Mouse (Mus musculus) liver, embryonic 14.5 days (tissue): ENCODE data around the gene Smc4. TPM values are rescaled to one million over a fixed set of nuclear protein-coding genes. Genes with fewer than 3 reads are reported as not detected.

Source experiments
- ATAC-seq: fragments of 200-750 bp; cut with Nextera tagmentation; 2 replicates; pipeline ENCODE4 v1.8.0; 2017; ENCODE audit warnings: moderate number of reproducible peaks, mild to moderate bottlenecking, moderate library complexity; ENCODE audit not compliant: insufficient read depth
- DNase-seq, 3 experiments: peaks; one replicate each; pipeline ENCODE4 v3.0.0-alpha.2; 2012 to 2013; ENCODE audit warnings: low read depth in 3 of 3, low spot score in 3 of 3
- H3K27ac ChIP-seq: fragments of 300-500 bp; sonication (generic); 2 replicates; pipeline ENCODE4 v1.5.1; 2014; ENCODE audit warnings: moderate library complexity, mild to moderate bottlenecking, control low read depth, inconsistent platforms
- H3K27me3 ChIP-seq: fragments of 300-500 bp; sonication (generic); 2 replicates; pipeline ENCODE4 v1.6.1; 2014; ENCODE audit warnings: mild to moderate bottlenecking, low read length, moderate library complexity; ENCODE audit not compliant: control insufficient read depth, insufficient read depth
- H3K36me3 ChIP-seq: fragments of 300-500 bp; sonication (generic); replicated peaks from 2 replicates; pipeline ENCODE4 v1.6.1; 2014; ENCODE audit warnings: low read depth; ENCODE audit not compliant: control insufficient read depth, insufficient read depth
- H3K4me1 ChIP-seq, 2 experiments: fragments of 200-500 bp in 1 of 2; fragments of 300-500 bp in 1 of 2; sonication (generic) in 1 of 2; replicated peaks; 2 replicates each; pipeline ENCODE4 v1.6.1; 2012 to 2014; ENCODE audit warnings: antibody characterized with exemption in 1 of 2, inconsistent platforms in 1 of 2, low read length in 1 of 2; ENCODE audit not compliant: control insufficient read depth in 2 of 2, insufficient read depth in 2 of 2
- H3K4me2 ChIP-seq: fragments of 300-500 bp; sonication (generic); 2 replicates; pipeline ENCODE4 v1.6.1; 2014; ENCODE audit warnings: low read depth, mild to moderate bottlenecking, control low read depth, moderate library complexity
- H3K4me3 ChIP-seq, 2 experiments: fragments of 200-500 bp in 1 of 2; fragments of 300-500 bp in 1 of 2; sonication (generic) in 1 of 2; 2 replicates each; pipeline ENCODE4 v1.5.1; 2012 to 2014; ENCODE audit warnings: low read depth in 2 of 2, low read length in 2 of 2, mild to moderate bottlenecking in 2 of 2, control low read depth in 1 of 2, inconsistent platforms in 1 of 2, moderate library complexity in 1 of 2; ENCODE audit not compliant: insufficient read depth in 1 of 2
- H3K9ac ChIP-seq: fragments of 300-500 bp; sonication (generic); replicated peaks from 2 replicates; pipeline ENCODE4 v1.6.1; 2014; ENCODE audit warnings: mild to moderate bottlenecking, control low read depth, moderate library complexity
- H3K9me3 ChIP-seq: fragments of 300-500 bp; sonication (generic); 2 replicates; pipeline ENCODE4 v1.6.1; 2016; ENCODE audit warnings: low read length, mixed read lengths; ENCODE audit not compliant: control insufficient read depth
- CTCF ChIP-seq: IDR thresholded peaks from 2 replicates; pipeline ENCODE4 v1.5.1; 2016; ENCODE audit warnings: antibody characterized with exemption, low read depth, control low read depth
- EP300 ChIP-seq: IDR thresholded peaks from 2 replicates; pipeline ENCODE4 v1.6.1; 2016; ENCODE audit warnings: antibody characterized with exemption, low read depth
- WGBS: fragments of 180-500 bp; shearing (Covaris S2); extraction: QIAGEN DNeasy Blood & Tissue Kit; methylation state at CpG from one replicate; pipeline ENCODE4 v1.1.7; 2014; ENCODE audit not compliant: insufficient replicate concordance; 5-methylcytosine and 5-hydroxymethylcytosine counted together
- polyA plus RNA-seq, 2 experiments: library from polyadenylated mRNA; depleted of rRNA in 1 of 2; stranded (reverse) in 1 of 2; unstranded in 1 of 2; fragments of >200 nt; fragmentation: Nextera tagmentation in 1 of 2; extraction: Ambion mirVana in 1 of 2; gene quantifications; 2 replicates each; pipeline versions ENCODE4 v1.2.1 to v1.2.3; 2012 to 2014

The Smc4 gene
- polyA plus RNA-seq, 2 experiments = 50.6 to 124 TPM

GRCm38 (mm10) chr3:69020764-69021163 lies 16.2 kb downstream of the Smc4 start:
- TF ChIP-seq CTCF = no peak
- no peak for TF ChIP-seq EP300
- DNase-seq (no peak), ATAC-seq (no peak)
- Histone ChIP-seq H3K9me3 (no peaks in the 10 kb centered on the region), H3K36me3 (peaks cover 90% of the 10 kb centered on the region), H3K4me1 (no peaks in the 10 kb centered on the region), H3K4me3 (no peak overlapping the region), H3K9ac (no peak overlapping the region), H3K27ac (no peak overlapping the region), H3K4me2 (no peak overlapping the region), H3K27me3 (no peaks in the 10 kb centered on the region)

DNA sequence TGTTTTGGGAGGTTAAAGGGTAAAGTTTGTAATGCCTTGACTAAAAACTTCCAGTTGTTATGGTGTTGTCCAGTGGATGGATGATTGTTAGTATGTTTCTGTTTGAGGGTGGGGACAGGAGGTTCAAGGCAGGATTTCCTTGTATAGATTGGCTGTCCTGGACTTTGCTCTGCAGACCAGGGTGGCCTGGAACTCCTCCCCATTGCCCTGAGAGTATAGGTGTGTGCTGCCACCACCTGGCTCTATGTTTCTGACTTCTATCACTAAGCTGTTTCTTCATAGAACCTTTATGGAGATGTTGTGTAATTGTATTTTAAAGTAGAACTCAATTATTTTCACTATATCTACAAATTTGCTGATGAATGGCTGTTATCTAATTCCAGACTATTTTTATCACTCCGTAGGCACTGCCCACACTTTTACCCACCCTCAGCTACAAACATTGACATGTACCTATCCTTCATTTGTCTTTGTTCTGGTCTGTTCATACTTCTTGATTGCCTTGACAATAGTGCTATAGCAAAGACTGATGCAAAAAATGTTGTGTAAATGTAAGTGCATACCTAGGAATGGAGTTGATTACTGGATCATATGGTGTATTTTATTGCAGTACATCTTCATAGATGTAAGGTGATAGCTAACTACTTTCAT lies 21.7 kb downstream of the Smc4 start:
- Histone ChIP-seq H3K9me3 (no peaks in the 10 kb centered on the region), H3K27ac (no peak overlapping the region), H3K27me3 (no peaks in the 10 kb centered on the region), H3K9ac (no peak overlapping the region), H3K4me3 (no peak overlapping the region), H3K36me3 (peaks cover 85% of the 10 kb centered on the region), H3K4me2 (no peak overlapping the region), H3K4me1 (no peaks in the 10 kb centered on the region)
- ATAC-seq (no peak), DNase-seq (no peak)
- TF ChIP-seq CTCF (peak; percentile 26), EP300 (no peak)
- 76% methylated on average over 1 of the region's 1 CpGs for WGBS

GRCm38 (mm10) chr3:69040105-69040504 lies 35.6 kb downstream of the Smc4 start:
- TF ChIP-seq EP300 = no peak
- no peak for TF ChIP-seq CTCF
- DNase-seq (no peak), ATAC-seq (no peak)
- Histone ChIP-seq H3K9ac (peak overlapping the region; percentile 69), H3K4me1 (peaks cover 12 to 18% of the 10 kb centered on the region in 2 experiments; a peak in 3 of 4 replicates), H3K4me2 (peak overlapping the region; percentile 86), H3K36me3 (peaks cover 72% of the 10 kb centered on the region), H3K9me3 (no peaks in the 10 kb centered on the region), H3K27me3 (no peaks in the 10 kb centered on the region), H3K4me3 (peak overlapping the region; percentile 63 to 65), H3K27ac (peak overlapping the region; percentile 45)
- 77% methylated on average over 2 of the region's 2 CpGs for WGBS

- 44% methylated on average over 5 of the region's 5 CpGs for WGBS
- Histone ChIP-seq H3K4me3 (peak overlapping the region; percentile 63 to 76), H3K4me1 (peaks cover 20 to 25% of the 10 kb centered on the region in 2 experiments), H3K36me3 (peaks cover 61% of the 10 kb centered on the region), H3K9me3 (no peaks in the 10 kb centered on the region), H3K4me2 (peak overlapping the region; percentile 86), H3K27ac (peak overlapping the region; percentile 46), H3K27me3 (no peaks in the 10 kb centered on the region), H3K9ac (peak overlapping the region; percentile 69)
- ATAC-seq = no peak
- DNase-seq = no peak
- no peak for TF ChIP-seq EP300
- no peak for TF ChIP-seq CTCF
These were observed 36.8 kb downstream of the Smc4 start for GRCm38 (mm10) chr3:69041298-69041697.

GRCm38 (mm10) chr3:69044167-69044591 lies 39.6 kb downstream of the Smc4 start:
- ATAC-seq = peak; percentile 67
- DNase-seq = no peak
- peaks cover 26 to 30% of the 10 kb centered on the region in 2 experiments for H3K4me1 ChIP-seq
- TF ChIP-seq CTCF (no peak), EP300 (no peak)
- peak overlapping the region; percentile 76 for H3K4me3 ChIP-seq
- H3K4me2 ChIP-seq = peak overlapping the region; percentile 74
- peaks cover 41% of the 10 kb centered on the region for H3K36me3 ChIP-seq
- under 1% methylated on average over 42 of the region's 42 CpGs for WGBS
- H3K9me3 ChIP-seq = no peaks in the 10 kb centered on the region
- no peaks in the 10 kb centered on the region for H3K27me3 ChIP-seq
- peak overlapping the region; percentile 84 for H3K27ac ChIP-seq
- H3K9ac ChIP-seq = peak overlapping the region; percentile 94
